In genomic region chr13:85639376-85640229, GRCm38 (mm10) we compare ENCODE assay signal across 7 mouse cellular contexts.
DNase-seq lines count a peak whose midpoint lies in the region; ATAC-seq and TF ChIP-seq lines count a peak whose summit lies in the region.

No protein-coding gene starts in this region.

- no peaks in the 10 kb centered on the region for H3K27me3 ChIP-seq in liver, embryonic 14.5 days (ENCODE audit: control insufficient read depth, insufficient read depth, low read length)
- no peaks in the 10 kb centered on the region for H3K27me3 ChIP-seq in forebrain, embryonic 14.5 days (replicated peaks; ENCODE audit: control insufficient read depth, insufficient read depth, low read length)

- peak; percentile 16; the same call in 1 of the 2 replicates for TF ChIP-seq CTCF in liver, embryonic 14.5 days (IDR thresholded peaks at IDR 0.05; ENCODE audit: low read depth)

- no peak overlapping the region for H3K27ac ChIP-seq in liver, embryonic 14.5 days
- no peak overlapping the region for H3K27ac ChIP-seq in forebrain, embryonic 14.5 days (ENCODE audit: low read depth, low read length)

- H3K36me3 ChIP-seq in liver, embryonic 14.5 days (replicated peaks; ENCODE audit: control insufficient read depth, insufficient read depth, low read depth): no peaks in the 10 kb centered on the region
- H3K36me3 ChIP-seq in forebrain, embryonic 14.5 days (ENCODE audit: control insufficient read depth, insufficient read depth, low read length): no peaks in the 10 kb centered on the region

- DNase-seq in liver, embryonic 14.5 days (ENCODE audit: low read depth in 3 of 3, low spot score in 3 of 3): no peak
- no peak for DNase-seq in liver
- DNase-seq in forebrain, embryonic 14.5 days (ENCODE audit: low spot score): peak; percentile 76
- DNase-seq in naive thymus-derived CD4-positive, alpha-beta T cell, adult 2 months (ENCODE audit: low read depth): peak; percentile 35
- DNase-seq in urinary bladder, postnatal 36 days (ENCODE audit: low spot score in 2 of 2): no peak
- DNase-seq in right cerebral cortex, adult 18-20 months: no peak

- no peak for ATAC-seq in liver, embryonic 14.5 days (ENCODE audit: insufficient read depth)
- peak; percentile 47 for ATAC-seq in activated CD4-positive, CD25-positive, alpha-beta regulatory T cell, adult 4 months
- peak; percentile 80 for ATAC-seq in forebrain, embryonic 14.5 days

- WGBS in liver, embryonic 14.5 days (ENCODE audit: insufficient replicate concordance): 16% methylated on average over 8 of the region's 8 CpGs
- WGBS in forebrain, embryonic 14.5 days: 32% methylated on average over 8 of the region's 8 CpGs

- H3K4me1 ChIP-seq in liver, embryonic 14.5 days (replicated peaks; ENCODE audit: control insufficient read depth in 2 of 2, insufficient read depth in 2 of 2, low read length in 1 of 2): no peaks in the 10 kb centered on the region
- no peaks in the 10 kb centered on the region for H3K4me1 ChIP-seq in forebrain, embryonic 14.5 days (ENCODE audit: control insufficient read depth, insufficient read depth, low read length)

- no peak overlapping the region for H3K4me3 ChIP-seq in liver, embryonic 14.5 days (ENCODE audit: insufficient read depth in 1 of 2, low read depth in 2 of 2, low read length in 2 of 2)
- H3K4me3 ChIP-seq in forebrain, embryonic 14.5 days (ENCODE audit: low read depth, low read length): no peak overlapping the region

- no peak overlapping the region for H3K4me2 ChIP-seq in liver, embryonic 14.5 days (ENCODE audit: low read depth)
- H3K4me2 ChIP-seq in forebrain, embryonic 14.5 days (ENCODE audit: low read length): no peak overlapping the region

- no peak for TF ChIP-seq EP300 in liver, embryonic 14.5 days (IDR thresholded peaks at IDR 0.05; ENCODE audit: low read depth)

- H3K9ac ChIP-seq in liver, embryonic 14.5 days (replicated peaks): no peak overlapping the region
- H3K9ac ChIP-seq in forebrain, embryonic 14.5 days (ENCODE audit: low read length): no peak overlapping the region

- H3K9me3 ChIP-seq in liver, embryonic 14.5 days (ENCODE audit: control insufficient read depth, low read length): no peaks in the 10 kb centered on the region
- no peaks in the 10 kb centered on the region for H3K9me3 ChIP-seq in forebrain, embryonic 14.5 days (replicated peaks; ENCODE audit: control insufficient read depth, low read length)

Comparison
In these comparisons a context has a peak if more than half of its experiments do, and no peak if none do; other contexts are left out.
1. DNase-seq: peak in forebrain, embryonic 14.5 days (single experiment) and naive thymus-derived CD4-positive, alpha-beta T cell, adult 2 months (single experiment); none in liver, embryonic 14.5 days (0 of 3), liver (single experiment), urinary bladder, postnatal 36 days (0 of 2) and right cerebral cortex, adult 18-20 months (single experiment).